Mouse (Mus musculus) kidney, embryonic 16.5 days (tissue): ENCODE measurements around the gene Nudt5. TPM values are rescaled to one million over a fixed set of nuclear protein-coding genes. Genes with fewer than 3 reads are reported as not detected.
"Not testable (repeated sequence)": the region's sequence is repeated elsewhere in the genome, so short reads cannot be mapped to it uniquely, and the experiment has no call there.

Source experiments
- ATAC-seq: fragments of 200-750 bp; cut with Nextera tagmentation; 2 replicates; pipeline ENCODE4 v1.8.0; 2017; ENCODE audit warnings: moderate TSS enrichment; ENCODE audit not compliant: low FRiP score, low TSS enrichment
- H3K27ac ChIP-seq: fragments of 300-500 bp; sonication (generic); 2 replicates; pipeline ENCODE4 v1.5.1; 2014; ENCODE audit warnings: low read length
- H3K27me3 ChIP-seq: fragments of 300-500 bp; sonication (generic); 2 replicates; pipeline ENCODE4 v1.6.1; 2014; ENCODE audit warnings: low read length, control low read depth, mixed read lengths; ENCODE audit not compliant: insufficient read depth
- H3K36me3 ChIP-seq: fragments of 300-500 bp; sonication (generic); 2 replicates; pipeline ENCODE4 v1.6.1; 2014; ENCODE audit warnings: low read length, control low read depth, mixed read lengths; ENCODE audit not compliant: insufficient read depth
- H3K4me1 ChIP-seq: fragments of 300-500 bp; sonication (generic); 2 replicates; pipeline ENCODE4 v1.6.1; 2014; ENCODE audit warnings: low read length, control low read depth, mixed read lengths; ENCODE audit not compliant: insufficient read depth
- H3K4me2 ChIP-seq: fragments of 300-500 bp; sonication (generic); replicated peaks from 2 replicates; pipeline ENCODE4 v1.6.1; 2014; ENCODE audit warnings: low read depth, low read length
- H3K4me3 ChIP-seq: fragments of 300-500 bp; sonication (generic); 2 replicates; pipeline ENCODE4 v1.5.1; 2014; ENCODE audit warnings: mild to moderate bottlenecking, low read length
- H3K9ac ChIP-seq: fragments of 300-500 bp; sonication (generic); replicated peaks from 2 replicates; pipeline ENCODE4 v1.6.1; 2014; ENCODE audit warnings: low read length
- H3K9me3 ChIP-seq: fragments of 300-500 bp; sonication (generic); 2 replicates; pipeline ENCODE4 v1.6.1; 2016; ENCODE audit warnings: low read length, control low read depth
- WGBS: fragments of 180-500 bp; shearing (Covaris S2); extraction: QIAGEN DNeasy Blood & Tissue Kit; methylation state at CpG from one replicate; pipeline ENCODE4 v1.1.7; 2014; 5-methylcytosine and 5-hydroxymethylcytosine counted together
- polyA plus RNA-seq: library from polyadenylated mRNA; unstranded; fragments of >200 nt; fragmentation: Nextera tagmentation; extraction: Ambion mirVana; gene quantifications from 2 replicates; pipeline ENCODE4 v1.2.1, GENCODE M21; 2015

The Nudt5 gene
- polyA plus RNA-seq, result 76.9 and 78.1 TPM in 2 replicates

- no peaks in the 10 kb centered on the region for H3K9me3 ChIP-seq
- peaks cover 16% of the 10 kb centered on the region; the same call in 1 of the 2 replicates for H3K4me1 ChIP-seq
- H3K27me3 ChIP-seq, result no peaks in the 10 kb centered on the region
- H3K27ac ChIP-seq, result peak within 1 kb of the TSS; percentile 92
- peak within 1 kb of the TSS; percentile 94 for H3K4me3 ChIP-seq
- peak within 1 kb of the TSS; percentile 91 for H3K9ac ChIP-seq
- WGBS, result under 1% methylated on average over 53 of the region's 53 CpGs
- H3K4me2 ChIP-seq, result peak within 1 kb of the TSS; percentile 59
- H3K36me3 ChIP-seq, result peaks cover 22% of the 10 kb centered on the region
- ATAC-seq, result peak; percentile 98
Measured at GRCm38 (mm10) chr2:5844873-5845631, at the start of gene Nudt5, which contains the start of gene Cdc123. TSS of gene Nudt5 (plus strand) at chr2:5845019. TSS of gene Cdc123 (minus strand) at chr2:5845164.

DNA sequence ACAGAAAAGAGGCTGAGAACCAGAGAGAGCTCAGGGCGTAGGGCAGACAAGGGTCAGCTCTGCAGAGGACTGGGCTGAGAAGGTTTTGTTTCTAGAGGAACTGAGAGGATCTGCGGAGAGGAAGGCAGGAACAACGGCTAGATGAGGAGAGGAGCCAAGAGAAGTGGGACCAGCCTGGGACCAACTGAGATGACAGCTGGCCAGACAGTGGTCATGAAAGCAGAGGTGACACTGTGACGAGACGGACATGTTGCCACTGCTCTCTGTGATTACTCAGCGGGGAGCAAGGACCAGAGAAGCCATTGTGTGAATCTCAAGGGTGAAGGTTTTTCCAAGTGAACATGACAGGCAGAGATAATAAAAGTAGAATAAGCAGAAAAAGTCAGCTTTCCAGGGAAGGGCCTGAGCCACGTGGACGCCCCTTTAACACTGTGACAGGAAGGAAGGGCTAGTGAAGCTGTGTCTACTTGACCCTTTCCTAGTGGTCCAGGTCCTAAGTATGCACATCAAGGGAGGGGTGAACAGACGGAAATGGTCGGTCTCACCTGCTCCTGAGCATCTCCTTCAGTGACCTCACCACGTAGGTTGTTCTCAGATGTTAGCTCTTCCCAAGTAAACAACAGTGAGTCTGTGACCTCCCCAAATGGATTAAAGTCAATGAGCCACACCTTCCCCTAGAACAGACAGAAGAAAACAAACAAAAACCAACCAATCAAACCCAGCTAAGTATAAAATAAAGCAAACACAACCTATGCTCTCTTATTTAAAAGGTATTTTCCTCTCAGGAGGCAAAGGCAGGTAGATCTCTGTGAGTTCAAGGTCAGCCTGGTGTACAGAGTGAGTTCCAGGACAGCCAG is 46.8 kb upstream of the Nudt5 start:
- WGBS, result 85% methylated on average over 11 of the region's 11 CpGs
- Histone ChIP-seq H3K9me3 (no peaks in the 10 kb centered on the region), H3K4me3 (no peak overlapping the region), H3K4me2 (no peak overlapping the region), H3K36me3 (peaks cover 76% of the 10 kb centered on the region), H3K27me3 (no peaks in the 10 kb centered on the region), H3K4me1 (no peaks in the 10 kb centered on the region), H3K9ac (no peak overlapping the region), H3K27ac (no peak overlapping the region)
- ATAC-seq, result no peak

GRCm38 (mm10) chr2:5801182-5801640 is 43.6 kb upstream of the Nudt5 start:
- ATAC-seq, result no peak
- WGBS, result 77% methylated on average over 9 of the region's 9 CpGs
- H3K36me3 ChIP-seq, result peaks cover 61% of the 10 kb centered on the region

GRCm38 (mm10) chr2:5801927-5802590 is 42.8 kb upstream of the Nudt5 start:
- H3K9ac ChIP-seq, result no peak overlapping the region
- H3K27ac ChIP-seq, result no peak overlapping the region
- 91% methylated on average over 10 of the region's 10 CpGs for WGBS
- H3K4me1 ChIP-seq, result no peaks in the 10 kb centered on the region
- peaks cover 54% of the 10 kb centered on the region for H3K36me3 ChIP-seq
- ATAC-seq, result no peak
- H3K27me3 ChIP-seq, result no peaks in the 10 kb centered on the region
- no peak overlapping the region for H3K4me3 ChIP-seq
- H3K9me3 ChIP-seq, result no peaks in the 10 kb centered on the region
- no peak overlapping the region for H3K4me2 ChIP-seq

More at GRCm38 (mm10) chr2:5801182-5801640, 43.6 kb upstream of the Nudt5 start:
- Histone ChIP-seq H3K27ac (no peak overlapping the region), H3K27me3 (no peaks in the 10 kb centered on the region), H3K9me3 (no peaks in the 10 kb centered on the region), H3K4me1 (no peaks in the 10 kb centered on the region), H3K4me3 (no peak overlapping the region), H3K4me2 (no peak overlapping the region), H3K9ac (no peak overlapping the region)

DNA sequence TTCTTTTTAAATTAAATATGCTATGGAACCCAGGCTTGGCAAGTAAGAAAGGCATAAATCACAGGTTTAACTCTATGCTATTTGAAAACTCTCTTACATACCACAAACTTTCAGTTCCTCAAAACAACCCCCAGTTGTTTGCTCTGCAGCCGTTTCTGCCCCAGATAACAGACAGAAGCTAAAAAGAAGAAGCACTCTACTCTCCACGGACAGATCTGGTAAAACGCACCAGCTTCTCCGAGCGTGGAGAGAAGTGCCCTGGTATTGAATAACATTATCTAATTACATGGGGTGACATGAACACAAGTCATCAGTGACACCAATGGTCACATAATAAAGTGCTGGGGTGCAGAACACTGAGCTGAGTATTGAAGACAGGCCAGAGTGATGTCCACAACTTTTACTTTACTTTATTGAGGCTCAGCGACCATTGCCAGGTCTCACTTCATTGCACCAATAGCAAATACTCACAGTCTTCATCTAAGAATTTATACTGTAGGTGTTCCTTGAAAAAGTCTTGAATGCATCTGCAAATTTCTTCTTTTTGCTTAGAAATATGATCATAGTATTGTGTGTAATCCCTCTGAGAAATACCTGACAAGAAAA is 40.3 kb upstream of the Nudt5 start:
- H3K9ac ChIP-seq, result no peak overlapping the region
- ATAC-seq, result no peak
- H3K9me3 ChIP-seq, result no peaks in the 10 kb centered on the region
- H3K4me3 ChIP-seq, result no peak overlapping the region
- no peak overlapping the region for H3K4me2 ChIP-seq
- WGBS, result 42% methylated on average over 6 of the region's 6 CpGs
- H3K27ac ChIP-seq, result no peak overlapping the region
- peaks cover 38% of the 10 kb centered on the region for H3K36me3 ChIP-seq
- H3K4me1 ChIP-seq, result no peaks in the 10 kb centered on the region
- H3K27me3 ChIP-seq, result no peaks in the 10 kb centered on the region

- Histone ChIP-seq H3K4me1 (no peaks in the 10 kb centered on the region), H3K4me2 (no peak overlapping the region), H3K27ac (no peak overlapping the region), H3K27me3 (no peaks in the 10 kb centered on the region), H3K9ac (no peak overlapping the region), H3K4me3 (no peak overlapping the region), H3K9me3 (no peaks in the 10 kb centered on the region), H3K36me3 (peaks cover 36% of the 10 kb centered on the region)
- 89% methylated on average over 7 of the region's 7 CpGs for WGBS
- ATAC-seq, result no peak
Measured at GRCm38 (mm10) chr2:5805228-5805627, 39.6 kb upstream of the Nudt5 start.

DNA sequence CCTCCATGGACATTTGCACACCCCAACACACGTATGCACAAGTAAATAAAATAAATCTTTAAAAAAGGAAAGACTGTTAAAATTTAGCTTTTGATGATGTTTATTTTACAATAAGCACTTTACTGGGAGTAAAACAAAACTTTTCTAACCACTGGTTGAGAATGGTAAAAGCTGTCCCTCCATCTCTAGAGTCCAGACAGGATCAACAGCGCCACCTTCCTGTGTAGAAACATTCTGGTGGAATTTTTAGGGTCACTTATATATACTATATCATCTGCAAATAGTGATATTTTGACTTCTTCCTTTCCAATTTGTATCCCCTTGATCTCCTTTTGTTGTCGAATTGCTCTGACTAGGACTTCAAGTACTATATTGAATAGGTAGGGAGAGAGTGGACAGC is 38.6 kb upstream of the Nudt5 start:
- not testable (repeated sequence) for H3K4me1 ChIP-seq, H3K27ac ChIP-seq, H3K27me3 ChIP-seq, H3K9me3 ChIP-seq, H3K9ac ChIP-seq, H3K4me2 ChIP-seq, H3K4me3 ChIP-seq, ATAC-seq
- peaks cover 29% of the 10 kb centered on the region for H3K36me3 ChIP-seq
- WGBS, result 82% methylated on average over 3 of the region's 3 CpGs

DNA sequence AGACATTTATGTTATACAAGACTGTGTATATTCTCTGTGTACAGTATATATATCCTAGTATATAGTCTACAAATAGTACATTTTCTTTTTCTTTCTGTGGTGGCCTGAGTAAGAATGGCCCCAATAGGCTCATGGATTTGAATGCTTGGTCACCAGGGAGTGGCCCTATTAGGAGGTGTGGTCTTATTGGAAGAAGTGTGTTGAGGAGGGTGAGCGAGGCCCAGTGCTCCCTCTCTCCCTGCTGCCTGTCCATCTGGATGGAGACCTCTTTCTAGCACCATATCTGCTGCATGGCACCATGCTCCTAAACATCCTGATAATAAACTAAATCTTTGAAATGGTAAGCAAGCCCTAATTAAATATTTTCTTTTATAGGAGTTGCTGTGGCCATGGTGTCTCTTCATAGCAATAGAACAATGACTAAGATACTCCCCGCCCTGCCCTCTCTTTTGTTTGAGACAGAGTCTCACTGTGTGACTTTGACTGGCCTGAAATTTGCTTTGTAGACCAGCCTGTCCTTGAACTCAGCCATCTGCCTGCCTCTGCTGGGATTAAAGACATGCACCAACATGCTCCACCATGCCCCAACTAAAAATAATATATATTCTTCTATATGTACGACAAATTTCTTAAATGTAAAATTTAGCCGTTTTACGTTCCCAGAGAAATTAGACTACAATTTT is 34.6 kb upstream of the Nudt5 start:
- 96% methylated on average over 5 of the region's 5 CpGs for WGBS
- Histone ChIP-seq H3K9ac (no peak overlapping the region), H3K27me3 (no peaks in the 10 kb centered on the region), H3K36me3 (peaks cover 25% of the 10 kb centered on the region), H3K4me2 (no peak overlapping the region), H3K4me1 (no peaks in the 10 kb centered on the region), H3K9me3 (no peaks in the 10 kb centered on the region), H3K4me3 (no peak overlapping the region), H3K27ac (no peak overlapping the region)
- ATAC-seq, result no peak

GRCm38 (mm10) chr2:5811235-5811782 is 33.5 kb upstream of the Nudt5 start:
- no peak overlapping the region for H3K27ac ChIP-seq
- no peaks in the 10 kb centered on the region for H3K27me3 ChIP-seq
- H3K9me3 ChIP-seq, result no peaks in the 10 kb centered on the region
- ATAC-seq, result peak; percentile 65
- H3K36me3 ChIP-seq, result peaks cover 25% of the 10 kb centered on the region
- no peak overlapping the region for H3K4me2 ChIP-seq
- WGBS, result 65% methylated on average over 5 of the region's 5 CpGs
- no peak overlapping the region for H3K9ac ChIP-seq
- no peak overlapping the region for H3K4me3 ChIP-seq
- no peaks in the 10 kb centered on the region for H3K4me1 ChIP-seq
